Mouse (Mus musculus): ENCODE results near the gene Mucl3.

Gene Mucl3

DNA sequence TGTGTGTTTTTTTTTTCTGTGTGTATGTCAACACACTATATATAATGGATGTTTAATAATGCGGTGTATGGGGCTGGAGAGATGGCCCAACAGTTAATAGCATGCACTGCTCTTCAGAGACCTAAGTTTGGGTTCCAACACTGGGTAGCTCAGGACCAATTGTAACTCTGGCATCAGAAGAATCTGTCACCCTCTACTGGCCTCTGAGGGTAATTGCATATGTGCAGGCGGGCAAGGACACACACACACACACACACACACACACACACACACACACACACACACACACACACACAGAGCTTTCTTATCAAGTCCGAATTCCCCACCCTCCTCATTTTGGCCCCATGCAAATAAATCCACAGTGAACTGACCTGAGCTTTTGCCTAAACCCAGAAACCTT, 8.3 kb downstream of the Mucl3 start:
- no peak for DNase-seq (ENCODE audit: low spot score)

DNA sequence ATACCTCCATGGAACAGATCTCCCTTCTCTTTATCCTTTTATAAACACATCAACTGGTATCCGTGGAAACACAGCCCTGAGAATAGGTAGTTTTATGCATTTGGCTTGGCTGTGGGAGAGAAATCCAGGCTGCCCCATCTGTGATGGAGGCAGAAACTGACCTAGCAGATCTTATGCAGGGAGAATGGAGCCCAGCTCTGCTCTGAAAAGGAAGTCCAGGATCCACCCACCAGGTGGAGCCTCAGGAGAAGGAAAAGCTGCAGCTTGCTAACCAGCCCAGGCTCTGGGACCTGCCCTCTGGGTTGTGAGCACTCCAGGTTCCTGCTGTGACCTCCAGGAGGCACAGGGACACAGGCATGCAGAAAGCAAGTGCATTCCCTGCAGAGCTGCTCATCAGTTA, 9.5 kb downstream of the Mucl3 start:
- DNase-seq (ENCODE audit: low spot score): peak; percentile 58

DNA sequence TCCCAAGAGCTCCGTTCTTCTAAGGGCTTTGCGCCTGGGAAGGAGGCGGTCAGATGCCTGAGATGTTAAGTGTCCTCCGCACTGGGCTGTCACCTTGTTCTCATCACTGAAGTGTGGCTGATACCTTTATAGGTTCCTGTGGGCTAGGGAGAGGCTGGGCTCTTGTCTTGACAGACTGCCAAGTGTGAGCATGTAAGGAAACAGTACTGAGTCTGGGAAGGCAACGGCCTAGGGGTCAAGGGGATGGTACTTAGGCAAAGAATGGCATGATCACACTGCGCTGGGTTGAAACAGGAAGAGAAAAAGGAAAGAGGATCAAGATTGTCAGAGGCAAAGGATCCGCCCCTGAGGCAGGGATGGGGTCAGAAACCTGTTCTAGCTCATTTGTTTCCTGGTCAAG, 17.0 kb downstream of the Mucl3 start, which contains the start of gene Gm9573:
Gene Gm9573 (minus strand): TSS at position 101 of the 400 bp plus-strand sequence.
- no peak for DNase-seq (ENCODE audit: low spot score)

DNA sequence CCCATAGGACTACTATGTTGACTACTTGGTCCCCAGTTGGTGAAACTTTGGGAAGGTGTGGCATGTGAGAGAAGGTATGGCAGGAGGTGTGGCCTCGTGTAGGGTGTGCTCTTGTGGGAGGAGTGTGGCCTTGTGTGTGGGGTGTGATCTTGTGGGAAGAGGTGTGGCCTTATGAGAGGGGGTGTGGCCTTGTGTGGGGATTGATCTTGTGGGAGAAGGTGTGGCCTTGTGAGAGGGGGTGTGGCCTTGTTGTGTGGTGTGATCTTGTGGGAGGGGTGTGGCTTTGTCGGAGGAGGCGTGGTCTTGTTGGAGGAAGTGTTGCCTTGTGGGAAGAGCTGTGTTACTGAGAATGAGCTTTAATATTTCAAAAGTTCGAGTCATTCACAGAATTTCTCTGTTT, 26.4 kb downstream of the Mucl3 start:
- no peak for DNase-seq (ENCODE audit: low spot score)

DNA sequence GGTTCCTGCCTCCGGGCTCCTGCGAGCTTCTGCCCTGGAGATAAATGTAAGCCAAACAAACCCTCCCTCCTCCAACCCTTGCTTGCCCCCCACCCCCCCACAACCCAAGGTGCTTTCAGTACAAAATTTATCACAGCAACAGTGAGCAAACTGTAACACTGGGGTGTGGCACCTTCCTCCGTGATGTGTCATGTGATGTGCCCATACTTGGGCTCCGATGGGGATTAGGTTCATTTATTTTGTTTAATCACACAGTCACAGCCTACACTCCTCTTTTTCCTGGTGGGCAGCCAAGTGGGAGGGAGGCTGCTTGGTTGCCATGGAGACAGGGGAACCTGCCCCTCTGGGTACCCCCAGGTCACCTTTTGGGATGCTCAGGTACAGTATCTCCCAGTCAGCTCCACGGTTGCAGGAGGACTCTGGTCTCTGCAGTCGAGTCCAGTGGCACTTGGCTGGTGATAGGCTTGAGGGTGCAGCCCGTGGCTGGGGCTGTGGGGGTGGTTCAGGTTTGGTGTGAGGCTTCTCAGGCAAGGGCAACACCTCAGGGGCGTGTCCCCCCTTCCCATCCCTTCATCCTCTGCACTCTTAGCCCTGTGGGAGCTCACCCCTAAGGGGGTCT, 41.6 kb downstream of the Mucl3 start:
- DNase-seq (ENCODE audit: low spot score): no peak

DNA sequence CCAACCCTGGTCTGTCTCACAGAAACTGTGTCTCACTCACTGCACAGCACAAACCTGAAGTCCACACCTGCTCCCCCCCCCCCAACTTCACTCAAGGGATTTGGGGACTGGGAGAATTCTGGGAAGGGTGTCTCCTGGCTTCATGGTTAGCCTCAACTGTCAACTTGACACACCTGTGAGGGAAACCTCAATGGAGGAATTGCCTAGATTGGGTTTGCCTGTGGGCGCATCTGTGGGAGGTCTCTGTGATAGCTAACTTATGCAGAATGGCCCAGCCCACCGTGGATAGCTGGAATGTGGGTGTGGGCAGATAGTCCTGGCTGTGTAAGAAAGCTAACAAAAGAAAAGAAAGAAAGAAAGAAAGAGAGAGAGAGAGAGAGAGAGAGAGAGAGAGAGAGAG, 42.2 kb downstream of the Mucl3 start, which contains the start of gene Sfta2:
Gene Sfta2 (plus strand): TSS at position 301 of the 400 bp plus-strand sequence.
- no peak for DNase-seq (ENCODE audit: low spot score)

DNA sequence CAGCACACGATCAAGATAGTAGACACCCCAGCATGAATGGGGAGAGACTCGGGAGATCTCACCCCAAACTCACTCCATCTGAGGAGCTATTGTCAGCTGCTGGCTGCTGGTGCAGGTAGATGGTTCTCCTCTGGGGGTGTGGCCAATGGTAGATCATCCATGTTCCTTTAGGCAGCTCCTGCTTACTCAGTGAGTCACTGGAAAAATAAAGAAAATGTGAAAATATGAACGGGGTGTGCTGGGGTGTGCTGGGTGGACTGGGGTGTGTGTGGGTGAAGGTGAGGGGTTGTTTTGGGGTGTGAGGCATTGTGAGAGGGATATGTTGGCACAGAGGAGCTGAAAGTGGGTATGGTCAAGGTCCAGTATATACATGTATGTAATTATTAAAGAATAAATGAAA, 46.1 kb downstream of the Mucl3 start:
- DNase-seq (ENCODE audit: low spot score): no peak

DNA sequence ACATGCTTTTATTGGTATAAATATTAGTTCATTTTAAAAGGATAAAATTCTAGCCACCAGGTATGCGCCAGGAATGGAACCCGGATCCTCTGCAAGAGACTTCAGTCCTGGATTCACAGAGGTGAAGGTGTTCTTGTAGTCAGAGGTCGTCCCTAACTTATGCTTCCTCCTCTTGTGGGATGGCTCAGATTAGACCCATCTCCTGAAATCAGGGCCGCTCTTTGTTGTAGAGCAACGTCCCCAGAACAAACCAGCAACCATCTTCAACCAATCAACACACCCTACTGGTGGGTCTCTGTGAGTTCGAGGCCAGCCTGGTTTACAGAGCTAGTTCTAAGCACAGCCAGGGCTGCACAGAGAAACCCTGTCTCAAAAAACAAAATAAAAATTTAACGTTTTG, 49.0 kb downstream of the Mucl3 start:
- DNase-seq (ENCODE audit: low spot score): no peak

DNA sequence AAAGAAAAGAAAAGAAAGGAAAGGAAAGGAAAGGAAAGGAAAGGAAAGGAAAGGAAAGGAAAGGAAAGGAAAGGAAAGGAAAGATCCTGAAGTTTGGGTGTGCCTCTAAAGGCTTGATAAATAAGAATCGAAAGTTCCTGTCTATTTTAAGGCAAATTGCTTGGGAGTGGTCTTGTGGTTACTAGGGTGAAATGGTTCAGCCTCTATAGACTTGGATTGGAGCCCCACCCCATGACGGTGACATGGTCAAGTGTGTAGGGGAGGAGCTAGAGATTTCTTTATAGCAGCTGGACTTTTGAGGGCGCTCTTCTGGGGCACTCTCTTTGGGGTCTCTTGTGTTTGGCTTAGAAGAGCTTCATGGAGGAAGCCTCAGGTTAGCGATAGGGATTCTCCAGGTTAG, 49.7 kb downstream of the Mucl3 start:
- DNase-seq (ENCODE audit: low spot score): no peak

DNA sequence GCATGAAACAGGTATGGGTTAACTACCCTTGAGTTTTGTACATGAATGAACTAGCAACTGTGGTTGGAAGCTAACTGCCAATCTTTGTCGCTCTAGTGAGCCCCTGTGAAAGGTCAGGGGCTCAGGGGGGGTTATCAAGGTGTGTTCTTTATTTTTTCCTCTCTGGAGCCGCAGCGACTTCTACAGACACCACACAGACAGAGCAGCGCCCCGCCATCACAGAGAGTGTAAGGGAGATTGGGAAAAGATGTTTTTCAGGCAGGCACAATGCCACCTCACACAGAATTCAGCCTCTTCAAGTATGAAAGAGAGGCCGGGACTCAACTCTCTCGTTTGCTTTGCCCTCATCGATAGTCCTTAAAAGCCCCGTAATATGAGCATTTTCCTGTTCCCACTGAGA, 51.4 kb downstream of the Mucl3 start:
- no peak for DNase-seq (ENCODE audit: low spot score)

DNA sequence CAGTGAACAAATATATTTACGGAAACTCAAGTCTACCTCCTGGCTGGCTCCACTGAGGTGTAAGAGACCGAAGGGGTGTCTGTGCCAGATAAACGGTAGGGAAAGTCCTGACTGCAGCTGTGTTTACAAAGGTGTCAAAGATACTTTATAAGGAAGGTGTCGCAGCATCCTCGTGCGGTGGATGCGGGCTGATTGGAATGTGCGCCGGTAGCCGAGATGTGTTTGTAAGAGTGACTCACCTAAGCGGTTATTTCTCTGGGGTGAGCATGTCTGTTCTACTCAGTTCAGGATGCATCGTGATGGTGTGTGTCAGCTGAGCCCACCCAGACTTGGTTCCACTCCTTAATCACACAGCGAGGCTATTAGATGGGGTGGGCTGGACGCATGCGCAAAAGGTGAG, 51.8 kb downstream of the Mucl3 start:
- DNase-seq (ENCODE audit: low spot score): no peak

DNA sequence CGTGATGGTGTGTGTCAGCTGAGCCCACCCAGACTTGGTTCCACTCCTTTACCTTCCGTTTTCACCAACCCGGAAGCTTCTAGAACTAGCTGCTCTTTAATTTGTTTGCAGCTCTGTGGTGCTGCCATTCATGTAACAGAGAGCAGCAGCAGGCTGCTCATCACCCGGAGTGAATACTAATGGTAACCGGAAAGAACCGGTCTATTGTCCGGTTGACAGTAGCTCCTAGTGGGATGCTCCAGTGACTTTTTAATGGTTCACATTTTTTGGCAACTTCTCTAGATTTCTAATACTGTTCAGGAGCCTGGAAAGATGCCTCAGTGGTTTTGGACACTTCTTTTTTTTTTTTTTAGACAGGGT, 52.3 kb downstream of the Mucl3 start:
- no peak for DNase-seq (ENCODE audit: low spot score)

DNA sequence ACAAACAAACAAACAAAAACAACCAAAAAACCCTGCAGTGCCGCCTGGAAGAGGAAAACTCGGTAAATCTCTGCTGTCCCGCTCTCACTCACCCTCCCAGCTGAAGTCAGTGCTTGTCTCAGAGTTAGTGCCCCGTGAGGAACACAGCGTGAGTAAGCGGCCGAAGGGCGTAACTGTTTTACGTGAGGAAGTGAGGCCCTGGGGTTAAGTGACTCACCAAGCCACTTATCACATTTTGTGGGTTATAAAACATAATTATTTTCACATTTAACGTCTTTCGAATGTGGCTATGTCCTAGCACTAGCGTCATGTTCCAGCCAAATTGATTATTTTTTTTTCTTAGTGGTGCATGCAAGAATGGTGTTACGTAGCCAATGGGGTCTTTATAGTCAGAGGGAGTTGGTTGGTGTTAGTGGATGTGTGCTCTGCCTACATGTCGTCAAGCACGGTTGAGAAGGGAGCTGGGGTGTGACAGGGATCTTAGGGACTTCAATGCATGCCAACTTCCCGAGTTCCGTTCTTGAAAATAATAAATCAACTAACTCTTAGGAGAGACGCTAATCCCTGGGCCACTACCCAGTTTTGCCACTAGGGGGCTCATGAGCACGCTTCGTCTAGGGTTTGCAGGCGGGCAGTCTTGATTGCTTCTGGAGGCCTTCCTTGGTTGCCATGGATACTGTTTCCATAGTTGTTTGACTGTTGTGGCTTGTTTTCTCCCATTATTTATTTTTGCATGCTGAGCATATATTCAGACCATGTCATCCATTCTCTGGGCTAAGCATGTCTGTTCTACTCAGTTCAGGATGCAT, 52.9 kb downstream of the Mucl3 start:
- peak; percentile 51 for DNase-seq (ENCODE audit: low spot score)

DNA sequence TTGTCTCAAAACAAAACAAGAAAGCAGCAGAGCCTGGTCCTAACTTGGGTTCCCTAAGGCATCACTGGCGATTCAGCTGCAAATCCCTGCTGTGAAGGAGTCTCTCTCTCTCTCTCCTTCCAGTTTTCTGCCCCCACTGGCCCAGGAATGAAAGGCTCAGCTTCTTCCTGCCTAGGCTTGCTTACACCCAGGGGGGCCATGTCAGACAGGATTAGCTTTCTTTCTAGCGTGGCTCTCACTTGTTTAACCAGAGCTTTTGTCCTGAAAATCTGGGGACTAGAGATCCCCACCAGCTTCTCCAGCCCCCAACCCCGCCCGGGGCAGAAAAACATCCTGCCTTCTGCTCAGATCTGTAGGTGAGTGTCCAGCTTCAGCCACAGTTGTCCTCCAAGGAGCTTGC, 55.1 kb downstream of the Mucl3 start:
- no peak for DNase-seq (ENCODE audit: low spot score)

DNA sequence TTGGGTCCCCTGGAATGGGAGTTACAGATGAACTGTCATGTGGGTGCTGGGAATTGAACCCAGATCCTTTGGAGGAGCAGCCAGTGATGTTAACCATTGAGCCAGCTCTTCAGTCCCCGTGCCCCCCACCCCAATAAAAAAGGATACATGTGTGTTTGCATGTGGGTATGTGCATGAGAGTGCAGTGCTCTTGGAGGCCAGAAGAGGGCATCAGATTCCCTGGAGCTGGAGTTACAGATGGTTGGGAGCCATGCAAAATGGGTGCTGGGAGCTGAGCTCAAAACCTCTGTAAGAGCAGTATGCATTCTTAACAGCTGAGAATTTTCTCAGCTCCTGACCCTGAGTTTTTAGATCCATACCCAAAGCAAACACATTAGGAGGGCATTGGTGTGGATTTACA, 56.2 kb downstream of the Mucl3 start:
- no peak for DNase-seq (ENCODE audit: low spot score)

All from left cerebral cortex, adult 11 months (tissue).